In genomic region chr6:88959834-88960233, GRCm38 (mm10) we compare ENCODE assay signal across 8 mouse cellular contexts. TPM values are rescaled to one million over a fixed set of nuclear protein-coding genes. Genes with fewer than 3 reads are reported as not detected.
DNase-seq lines count a peak whose midpoint lies in the region; ATAC-seq and TF ChIP-seq lines count a peak whose summit lies in the region.

No protein-coding gene starts in this region.

- no peaks in the 10 kb centered on the region for H3K9me3 ChIP-seq in neural tube, embryonic 11.5 days (ENCODE audit: control insufficient read depth, low read length)
- H3K9me3 ChIP-seq in kidney, postnatal 0 days (replicated peaks; ENCODE audit: low read length): no peaks in the 10 kb centered on the region
- H3K9me3 ChIP-seq in lung, postnatal 0 days (ENCODE audit: low read length): no peaks in the 10 kb centered on the region

- peak; percentile 70 for DNase-seq in neural tube, embryonic 11.5 days (ENCODE audit: low spot score)
- DNase-seq in neural tube, embryonic 10.5 days (ENCODE audit: extremely low spot score, low spot score): no peak
- DNase-seq in cerebellum, adult 18-20 months: peak; percentile 56 to 69
- DNase-seq in frontal cortex, postnatal 10 days (ENCODE audit: low spot score in 2 of 2): peak; percentile 75 to 83
- DNase-seq in kidney, postnatal 0 days (ENCODE audit: low spot score): peak; percentile 64
- DNase-seq in lung, postnatal 0 days (ENCODE audit: low spot score): peak; percentile 68
- DNase-seq in right cerebral cortex, adult 18-20 months: peak; percentile 76

- TF ChIP-seq CTCF in kidney, postnatal 0 days (IDR thresholded peaks at IDR 0.05; ENCODE audit: low read depth): peak; percentile 67
- peak; percentile 74 for TF ChIP-seq CTCF in lung, postnatal 0 days (IDR thresholded peaks at IDR 0.05)

- no peaks in the 10 kb centered on the region for H3K27me3 ChIP-seq in neural tube, embryonic 11.5 days (ENCODE audit: control insufficient read depth, insufficient read depth, low read length)
- H3K27me3 ChIP-seq in kidney, postnatal 0 days (ENCODE audit: insufficient read depth, low read length): no peaks in the 10 kb centered on the region
- no peaks in the 10 kb centered on the region for H3K27me3 ChIP-seq in lung, postnatal 0 days (replicated peaks; ENCODE audit: insufficient read depth, low read length)

- ATAC-seq in neural tube, embryonic 11.5 days (ENCODE audit: insufficient read depth, low FRiP score, low TSS enrichment): peak; percentile 78
- ATAC-seq in kidney, postnatal 0 days (replicated peaks; ENCODE audit: low FRiP score, low read depth): no peak; the same call in 1 of the 2 replicates
- ATAC-seq in lung, postnatal 0 days: peak; percentile 59
- no peak for ATAC-seq in erythroblast, adult 5-6 weeks (replicated peaks; ENCODE audit: low FRiP score, poor library complexity, severe bottlenecking)

- H3K4me2 ChIP-seq in neural tube, embryonic 11.5 days (ENCODE audit: low read depth): no peak overlapping the region
- H3K4me2 ChIP-seq in kidney, postnatal 0 days (ENCODE audit: low read length): no peak overlapping the region
- H3K4me2 ChIP-seq in lung, postnatal 0 days (replicated peaks; ENCODE audit: low read depth, low read length): no peak overlapping the region

- TF ChIP-seq EP300 in lung, postnatal 0 days (IDR thresholded peaks at IDR 0.05): no peak

- no peak overlapping the region for H3K27ac ChIP-seq in neural tube, embryonic 11.5 days (ENCODE audit: low read depth, low read length)
- no peak overlapping the region for H3K27ac ChIP-seq in kidney, postnatal 0 days
- H3K27ac ChIP-seq in lung, postnatal 0 days (ENCODE audit: low read length): no peak overlapping the region

- no peak overlapping the region for H3K4me3 ChIP-seq in neural tube, embryonic 11.5 days (ENCODE audit: low read depth, low read length)
- no peak overlapping the region for H3K4me3 ChIP-seq in kidney, postnatal 0 days (replicated peaks; ENCODE audit: low read depth, low read length)
- no peak overlapping the region for H3K4me3 ChIP-seq in lung, postnatal 0 days (ENCODE audit: low read depth, low read length)

- no peaks in the 10 kb centered on the region for H3K36me3 ChIP-seq in neural tube, embryonic 11.5 days (ENCODE audit: control insufficient read depth, insufficient read depth, low read length)
- no peaks in the 10 kb centered on the region for H3K36me3 ChIP-seq in kidney, postnatal 0 days (ENCODE audit: insufficient read depth, low read length)
- no peaks in the 10 kb centered on the region for H3K36me3 ChIP-seq in lung, postnatal 0 days (ENCODE audit: insufficient read depth, low read length)

- no peak overlapping the region for H3K9ac ChIP-seq in neural tube, embryonic 11.5 days (ENCODE audit: low read length)
- H3K9ac ChIP-seq in kidney, postnatal 0 days (ENCODE audit: low read depth, low read length): no peak overlapping the region
- H3K9ac ChIP-seq in lung, postnatal 0 days (replicated peaks; ENCODE audit: low read depth): no peak overlapping the region

- H3K4me1 ChIP-seq in neural tube, embryonic 11.5 days (ENCODE audit: control insufficient read depth, insufficient read depth, low read length): peaks cover 7% of the 10 kb centered on the region; the same call in 1 of the 2 replicates
- no peaks in the 10 kb centered on the region for H3K4me1 ChIP-seq in kidney, postnatal 0 days (replicated peaks; ENCODE audit: insufficient read depth, low read length)
- H3K4me1 ChIP-seq in lung, postnatal 0 days (ENCODE audit: insufficient read depth, low read depth, low read length): no peaks in the 10 kb centered on the region

- 14% methylated on average over 7 of the region's 7 CpGs for WGBS in neural tube, embryonic 11.5 days
- 22% methylated on average over 7 of the region's 7 CpGs for WGBS in kidney, postnatal 0 days
- WGBS in lung, postnatal 0 days: 28% methylated on average over 7 of the region's 7 CpGs

RNA-seq across cellular contexts. Expression of gene Tpra1, which starts 57.8 kb away (rescaled TPM):
- polyA plus RNA-seq in neural tube, embryonic 11.5 days (2014; fragmentation: Nextera tagmentation; extraction: Ambion mirVana): 44.8 and 48.8 TPM in 2 replicates
- polyA plus RNA-seq in kidney, postnatal 0 days (2015; fragmentation: Nextera tagmentation; extraction: Ambion mirVana): 62.2 and 71.1 TPM in 2 replicates
- 72.0 and 78.8 TPM in 2 replicates for polyA plus RNA-seq in lung, postnatal 0 days (2015; fragmentation: Nextera tagmentation; extraction: Ambion mirVana)
- total RNA-seq in erythroblast, adult 5-6 weeks (2015; ENCODE audit: low replicate concordance): 112 and 136 TPM in 2 replicates
- total RNA-seq in erythroblast, adult 5-6 weeks (2017; ENCODE audit: low replicate concordance): 210 and 272 TPM in 2 replicates

Comparison
In these comparisons a context has a peak if more than half of its experiments do, and no peak if none do; other contexts are left out.
1. ATAC-seq: peak in neural tube, embryonic 11.5 days (single experiment) and lung, postnatal 0 days (single experiment); none in kidney, postnatal 0 days (single experiment) and erythroblast, adult 5-6 weeks (single experiment).